Mouse (Mus musculus) ovary, adult 18-20 months (tissue): ENCODE data around the gene Dnttip1.
"Not testable (repeated sequence)": the region's sequence is repeated elsewhere in the genome, so short reads cannot be mapped to it uniquely, and the experiment has no call there.

ENCODE experiments used
- DNase-seq: peaks from one replicate; pipeline ENCODE4 v3.0.0; 2022; ENCODE audit warnings: low spot score, mixed read lengths

Gene Dnttip1

DNA sequence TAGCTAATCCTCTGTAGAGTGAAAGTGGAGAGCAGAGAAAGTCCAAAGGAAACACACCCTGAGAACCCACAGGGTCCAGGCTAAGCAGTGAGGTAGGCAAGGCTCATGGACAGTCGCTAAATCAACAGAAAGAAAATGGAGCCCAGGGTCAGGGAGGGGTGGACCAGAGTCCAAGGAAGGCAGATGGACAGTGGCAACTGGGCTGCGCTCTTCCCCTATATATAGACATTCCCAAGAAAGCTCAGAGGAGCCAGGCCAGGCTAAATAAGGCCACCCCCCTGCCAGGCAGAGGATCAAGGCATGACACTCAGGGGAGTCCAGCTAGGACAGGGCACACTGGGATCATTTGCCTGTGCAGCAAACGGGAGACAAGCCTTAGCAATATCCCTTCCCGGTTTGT, 36.1 kb downstream of the Dnttip1 start:
- no peak for DNase-seq

DNA sequence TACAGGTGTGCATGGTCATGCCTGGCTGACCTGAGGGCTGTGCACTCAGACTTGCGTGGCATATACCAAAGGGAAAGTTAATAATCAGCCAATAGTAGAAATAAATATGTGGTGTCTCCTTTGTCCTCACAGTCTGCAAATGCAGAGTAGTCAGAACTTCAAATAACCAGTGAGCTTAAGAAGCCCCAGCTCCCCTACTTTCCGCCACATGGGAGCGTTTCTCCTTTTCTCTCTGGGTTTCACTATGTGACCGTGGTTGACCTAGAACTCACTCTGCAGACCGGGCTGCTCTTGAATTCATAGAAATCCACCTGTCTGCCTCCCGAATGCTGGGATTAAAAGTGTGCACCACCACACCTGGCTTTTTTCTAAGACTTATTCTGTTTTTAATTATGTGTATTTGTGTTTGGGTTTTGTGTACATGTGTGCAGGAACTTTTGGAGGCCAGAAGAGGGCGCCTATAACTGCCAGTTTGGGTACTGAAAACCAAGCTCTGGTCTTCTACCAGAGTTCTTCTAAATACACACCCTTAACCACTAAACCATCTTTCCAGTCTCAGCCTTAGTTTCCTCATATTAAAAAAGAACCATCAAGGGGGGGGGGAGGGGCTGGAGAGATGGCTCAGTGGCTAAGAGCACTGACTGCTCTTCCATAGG, 38.3 kb downstream of the Dnttip1 start:
- DNase-seq, result no peak

DNA sequence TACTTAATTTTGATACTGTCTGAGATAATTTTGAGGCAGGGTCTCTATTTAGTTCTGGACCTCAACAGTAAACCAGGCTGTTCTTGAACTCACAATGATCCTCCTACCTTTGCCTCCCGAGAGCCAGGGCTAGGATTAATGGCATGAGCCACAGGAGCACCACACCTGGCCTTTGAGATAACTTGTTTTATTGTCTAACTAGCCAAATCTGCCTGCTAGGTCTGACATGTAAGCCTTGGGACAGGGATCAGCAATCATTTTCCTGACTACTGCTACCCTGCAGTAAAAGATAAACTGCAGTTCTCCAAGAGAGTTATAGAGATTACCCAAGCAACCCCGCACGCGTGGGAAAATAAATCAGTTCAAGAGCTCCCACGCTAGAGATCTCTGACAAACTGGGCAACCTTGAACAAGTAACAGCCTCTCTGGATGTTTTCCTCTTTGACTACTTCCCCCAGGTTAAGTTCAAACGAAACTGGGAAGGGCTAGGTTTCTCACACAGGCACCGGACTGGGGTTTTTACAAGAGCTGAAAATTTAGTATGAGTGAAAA, 39.2 kb downstream of the Dnttip1 start:
- DNase-seq, result no peak

DNA sequence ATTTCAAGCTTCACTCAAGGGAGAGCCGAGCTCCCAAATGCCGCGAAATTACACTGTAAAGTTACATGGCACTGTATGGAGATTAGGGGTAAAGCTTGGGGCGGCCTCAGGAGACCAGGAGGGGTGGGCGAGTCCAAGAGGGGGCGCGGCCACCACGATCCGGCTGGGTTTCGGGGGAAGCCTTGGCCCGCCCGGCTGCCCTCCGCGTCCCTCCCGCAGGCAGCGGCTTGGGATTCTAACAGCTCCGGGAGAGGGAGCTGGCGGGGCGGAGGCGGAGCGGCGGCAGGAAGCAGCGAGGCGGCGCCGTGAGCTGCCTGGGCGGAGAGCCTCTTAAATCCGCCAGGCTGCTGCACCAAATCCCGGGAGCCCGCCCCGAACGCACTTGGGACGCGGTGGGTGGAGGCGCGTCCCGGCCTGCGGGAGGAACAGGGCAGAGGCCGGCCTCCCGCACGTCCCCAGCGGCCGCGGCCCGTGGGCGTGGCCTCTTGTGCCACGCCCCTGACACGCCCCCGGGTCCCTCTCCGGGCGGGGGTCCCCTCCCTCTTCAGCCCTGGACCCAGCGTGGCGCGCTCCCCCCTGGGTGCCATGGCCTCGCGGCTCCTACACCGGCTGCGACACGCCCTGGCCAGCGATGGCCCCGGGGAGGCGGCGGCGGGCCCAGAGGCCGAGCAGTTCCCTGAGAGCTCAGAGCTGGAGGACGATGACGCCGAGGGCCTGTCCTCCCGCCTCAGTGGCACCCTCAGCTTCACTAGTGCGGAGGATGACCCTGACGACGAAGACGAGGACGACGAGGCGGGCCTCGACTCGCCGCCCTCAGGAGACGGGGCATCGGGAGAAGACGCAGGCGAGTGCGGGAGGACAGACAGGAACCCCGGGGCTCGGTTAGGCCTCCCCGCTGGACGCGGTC, 40.0 kb downstream of the Dnttip1 start, which contains the start of gene Snx21:
Gene Snx21 (plus strand): TSS at position 343 of the 907 bp plus-strand sequence.
- DNase-seq, result peak; percentile 95

DNA sequence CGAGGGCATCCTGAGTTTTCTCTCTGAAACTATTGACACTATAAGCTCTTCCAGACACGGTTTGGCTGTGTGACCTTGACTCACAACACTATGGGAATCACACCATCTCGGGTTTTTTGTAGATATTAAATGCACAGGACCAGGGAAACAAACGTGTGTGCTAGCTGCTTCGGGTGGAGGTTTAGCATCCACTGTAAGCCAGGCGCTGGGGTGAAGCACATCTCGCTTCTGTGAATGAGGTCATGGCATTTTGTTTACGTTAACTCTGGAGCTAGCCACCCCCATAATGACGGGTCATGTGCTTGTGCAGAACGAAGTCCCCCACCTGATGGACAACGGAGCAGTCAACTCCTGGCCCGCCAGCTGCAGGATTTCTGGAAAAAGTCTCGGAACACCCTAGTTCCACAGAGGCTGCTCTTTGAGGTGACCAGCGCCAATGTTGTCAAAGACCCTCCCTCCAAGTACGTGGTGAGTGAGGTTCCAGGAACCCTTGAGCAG, 40.7 kb downstream of the Dnttip1 start:
- no peak for DNase-seq

DNA sequence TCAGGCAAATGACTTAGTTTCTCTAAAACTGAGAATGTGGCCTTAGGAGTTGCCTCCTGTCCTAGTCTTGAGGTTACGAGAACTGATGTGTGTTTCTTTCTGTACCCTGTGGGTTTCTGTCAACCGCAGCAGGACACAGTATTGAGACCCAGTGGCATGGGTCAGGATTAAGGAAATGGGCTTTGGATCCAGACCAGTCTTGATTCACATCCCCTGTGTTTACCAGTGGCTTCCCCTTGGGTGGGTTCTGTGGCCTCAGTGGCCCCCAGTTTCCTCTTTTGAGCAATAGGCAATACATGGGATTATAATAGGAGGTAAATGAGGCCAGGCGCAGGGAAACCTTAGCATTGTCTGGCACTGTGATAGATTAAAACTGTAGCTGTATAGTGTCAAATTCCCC, 41.2 kb downstream of the Dnttip1 start:
- DNase-seq, result no peak

DNA sequence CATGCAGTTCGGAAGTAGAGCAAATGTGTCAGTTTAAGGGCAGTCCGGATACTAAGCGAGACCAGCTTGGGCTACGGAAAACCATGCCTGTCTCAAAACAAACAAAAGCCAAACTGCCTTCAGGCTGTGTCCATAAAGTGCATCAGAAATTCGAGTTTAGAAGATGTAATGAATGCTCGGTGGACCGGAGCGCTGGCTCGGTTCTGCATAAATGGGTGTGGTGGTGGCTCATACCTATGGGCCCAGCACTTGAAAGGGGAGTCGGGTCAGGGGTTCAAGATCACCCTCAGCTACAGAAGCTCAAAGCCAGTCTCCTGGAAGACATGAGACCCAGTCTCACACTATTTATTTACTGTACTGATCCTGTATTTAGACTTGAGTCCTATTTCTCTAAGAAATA, 42.0 kb downstream of the Dnttip1 start:
- DNase-seq, result no peak

DNA sequence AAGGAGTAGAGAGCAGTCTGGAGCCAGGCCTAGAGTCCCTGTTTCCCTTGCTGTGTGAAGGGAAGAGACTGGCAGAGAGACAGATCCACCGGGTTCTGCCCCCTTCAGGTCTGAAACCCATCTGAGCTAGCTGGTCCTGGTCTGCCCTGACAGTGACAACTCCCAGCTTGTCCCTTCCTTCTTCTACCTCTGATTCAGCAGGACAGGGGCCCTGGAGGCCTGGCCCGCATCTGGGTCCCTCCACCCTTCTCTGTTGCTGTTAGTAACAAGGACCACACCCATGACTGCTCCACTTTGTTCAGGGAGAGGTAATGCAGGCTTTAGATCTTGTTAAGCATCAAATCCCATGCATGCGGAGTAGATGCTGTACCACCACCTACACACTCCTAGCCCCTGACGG, 42.6 kb downstream of the Dnttip1 start:
- DNase-seq, result no peak

DNA sequence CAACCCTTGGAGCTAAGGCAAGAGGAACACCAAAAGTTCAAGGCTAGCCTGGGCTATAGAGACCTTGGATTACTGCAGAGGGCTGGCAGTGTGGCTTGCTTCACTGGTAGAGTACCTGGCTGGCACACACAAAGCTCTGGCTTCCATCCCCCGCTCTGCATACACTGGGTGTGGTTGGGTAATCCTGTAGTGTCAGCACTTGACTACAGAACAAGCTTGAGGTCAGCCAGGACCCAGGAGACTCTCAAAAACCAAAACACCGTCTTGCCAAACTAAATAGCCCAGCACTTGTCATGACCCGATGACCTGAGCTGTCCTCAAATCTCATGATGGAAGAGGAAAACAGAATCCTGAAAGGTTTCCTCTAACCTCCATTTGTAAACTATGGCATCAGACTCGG, 44.7 kb downstream of the Dnttip1 start:
- DNase-seq, result no peak

DNA sequence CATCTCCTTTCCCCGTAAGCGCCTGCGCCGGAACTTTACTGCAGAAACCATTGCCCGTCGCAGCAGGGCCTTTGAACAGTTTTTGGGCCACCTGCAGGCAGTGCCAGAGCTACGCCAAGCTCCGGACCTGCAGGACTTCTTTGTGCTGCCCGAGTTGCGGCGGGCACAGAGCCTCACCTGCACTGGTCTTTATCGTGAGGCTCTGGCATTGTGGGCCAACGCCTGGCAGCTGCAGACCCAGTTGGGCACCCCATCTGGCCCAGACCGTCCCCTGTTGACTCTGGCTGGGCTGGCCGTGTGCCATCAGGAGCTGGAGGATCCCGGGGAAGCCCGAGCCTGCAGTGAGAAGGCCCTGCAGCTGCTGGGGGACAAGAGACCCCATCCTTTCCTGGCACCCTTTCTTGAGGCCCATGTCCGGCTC, 46.1 kb downstream of the Dnttip1 start:
- no peak for DNase-seq

DNA sequence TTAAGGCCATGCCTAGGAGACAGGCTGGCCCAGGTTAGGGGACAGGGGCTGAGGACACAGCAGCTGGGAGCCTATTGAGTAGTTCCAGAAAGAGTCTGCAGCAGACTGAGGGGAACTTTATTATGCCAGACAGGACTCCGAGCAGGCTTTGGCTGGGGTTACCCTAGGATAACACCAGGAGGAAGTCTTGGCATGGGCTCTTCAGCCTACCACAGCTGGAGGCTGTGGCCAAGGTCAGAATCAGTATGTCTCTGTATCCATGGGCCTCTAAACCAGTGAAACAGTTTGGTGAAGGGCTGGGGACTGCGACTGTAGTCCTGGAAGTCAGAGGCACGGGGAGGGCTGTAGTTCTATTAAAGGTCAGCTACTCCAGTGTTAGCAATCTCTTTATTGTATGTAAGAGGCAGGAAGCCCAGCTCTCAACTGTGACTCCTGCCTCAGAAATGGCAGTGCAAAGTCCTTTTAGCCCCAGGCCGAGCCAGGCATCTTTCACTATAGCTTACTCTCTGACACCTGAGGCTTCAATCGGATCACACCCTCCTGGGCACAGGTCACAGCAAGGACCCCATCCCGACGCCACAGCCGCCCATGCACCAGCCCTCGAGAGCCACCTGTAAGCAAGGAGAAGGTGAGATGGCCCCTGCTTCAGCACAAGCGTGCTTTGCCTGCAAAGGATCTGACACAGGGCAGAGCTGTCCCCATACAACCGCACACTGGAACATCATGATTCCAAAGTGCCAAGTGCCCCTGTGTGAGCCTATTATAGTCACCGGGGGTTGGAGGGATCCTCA, 46.8 kb downstream of the Dnttip1 start:
- no peak for DNase-seq

DNA sequence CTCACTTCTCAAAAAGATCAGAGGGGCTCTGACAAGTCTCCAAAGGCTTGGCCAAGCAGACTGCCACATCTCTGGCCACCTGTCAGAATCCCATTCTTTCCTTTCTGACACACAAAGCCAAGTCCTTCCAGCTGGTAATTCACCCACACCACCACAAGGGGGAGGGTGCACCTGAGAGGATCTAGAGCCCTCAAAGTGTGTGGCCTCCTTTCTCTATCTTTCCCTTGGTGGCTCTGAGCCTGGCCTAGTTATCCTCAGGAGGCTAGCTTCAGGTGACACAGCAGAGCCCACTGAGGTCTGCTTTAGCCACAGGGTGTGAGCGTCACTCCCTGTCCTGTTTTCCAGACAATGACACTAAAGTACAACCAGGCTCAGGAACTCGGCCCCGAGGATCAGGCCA, 47.5 kb downstream of the Dnttip1 start:
- peak; percentile 34 for DNase-seq

DNA sequence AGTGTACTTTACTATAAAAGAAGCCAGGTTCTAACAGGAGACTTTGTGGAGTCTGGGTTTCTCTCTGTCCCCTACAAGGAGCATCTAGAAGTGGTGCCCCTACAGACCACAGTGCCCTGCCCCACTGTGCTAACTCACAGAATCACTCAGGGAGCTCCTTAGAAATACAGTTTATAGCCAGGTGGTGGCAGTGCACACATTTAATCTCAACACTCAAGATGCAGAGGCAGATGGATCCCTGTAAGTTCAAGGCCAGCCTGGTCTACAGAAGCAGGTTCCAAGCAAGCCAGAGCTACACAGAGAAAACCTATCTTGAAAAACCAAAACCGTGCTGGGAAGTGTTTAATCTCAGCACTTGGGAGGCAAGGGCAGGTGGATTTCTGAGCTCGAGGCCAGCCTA, 48.0 kb downstream of the Dnttip1 start:
- no peak for DNase-seq

DNA sequence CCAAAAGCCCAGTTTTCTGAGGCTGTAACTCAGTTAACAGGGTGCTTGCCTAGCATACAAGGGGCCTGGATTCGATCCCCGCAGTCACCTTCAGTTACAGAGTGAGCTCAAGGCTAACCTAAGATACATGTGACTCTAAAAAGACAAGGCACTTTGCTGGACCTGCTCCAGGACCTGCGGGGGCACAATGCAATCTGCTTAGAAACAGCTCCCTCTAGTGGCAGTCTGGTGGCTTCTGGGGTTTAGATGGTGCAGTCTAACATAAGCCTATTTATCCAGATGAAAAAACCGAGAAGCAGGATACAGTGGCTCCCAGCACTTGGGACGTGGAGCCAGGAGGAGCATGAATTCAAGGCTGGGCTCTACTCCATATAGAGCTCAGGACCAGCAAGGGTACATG, 48.5 kb downstream of the Dnttip1 start:
- DNase-seq, result peak; percentile 73

DNA sequence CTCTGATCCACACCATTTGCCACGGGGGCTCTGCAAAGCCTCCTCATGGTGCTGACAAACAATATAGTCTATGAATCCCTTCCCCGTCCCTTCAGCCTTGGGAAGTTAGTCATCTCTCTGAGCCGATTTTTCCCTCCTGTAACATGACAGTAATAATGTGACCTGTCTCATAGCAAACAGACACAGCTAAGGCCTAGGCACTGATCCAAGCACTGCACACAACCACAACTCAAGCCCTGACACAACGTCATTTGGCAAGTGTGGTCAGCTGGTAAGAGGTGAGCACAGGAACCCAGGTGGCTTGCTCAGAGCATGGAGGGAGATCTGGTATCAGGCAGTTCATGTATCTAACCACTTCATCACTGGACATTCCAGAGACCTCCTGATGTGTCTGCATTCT, 50.1 kb downstream of the Dnttip1 start:
- no peak for DNase-seq

DNA sequence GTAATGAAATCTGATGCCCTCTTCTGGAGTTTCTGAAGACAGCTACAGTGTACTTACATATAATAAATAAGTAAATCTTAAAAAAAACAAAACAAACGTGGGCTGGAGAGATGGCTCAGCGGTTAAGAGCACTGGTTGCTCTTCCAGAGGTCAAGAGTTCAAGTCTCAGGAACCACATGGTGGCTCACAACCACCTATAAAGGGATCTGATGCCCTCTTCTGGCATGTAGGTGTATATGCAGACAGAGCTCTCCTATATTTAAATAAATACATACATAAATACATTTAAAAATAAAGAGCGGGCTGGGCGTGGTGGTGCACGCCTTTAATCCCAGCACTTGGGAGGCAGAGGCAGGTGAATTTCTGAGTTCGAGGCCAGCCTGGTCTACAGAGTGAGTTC, 52.8 kb downstream of the Dnttip1 start:
- not testable (repeated sequence) for DNase-seq

DNA sequence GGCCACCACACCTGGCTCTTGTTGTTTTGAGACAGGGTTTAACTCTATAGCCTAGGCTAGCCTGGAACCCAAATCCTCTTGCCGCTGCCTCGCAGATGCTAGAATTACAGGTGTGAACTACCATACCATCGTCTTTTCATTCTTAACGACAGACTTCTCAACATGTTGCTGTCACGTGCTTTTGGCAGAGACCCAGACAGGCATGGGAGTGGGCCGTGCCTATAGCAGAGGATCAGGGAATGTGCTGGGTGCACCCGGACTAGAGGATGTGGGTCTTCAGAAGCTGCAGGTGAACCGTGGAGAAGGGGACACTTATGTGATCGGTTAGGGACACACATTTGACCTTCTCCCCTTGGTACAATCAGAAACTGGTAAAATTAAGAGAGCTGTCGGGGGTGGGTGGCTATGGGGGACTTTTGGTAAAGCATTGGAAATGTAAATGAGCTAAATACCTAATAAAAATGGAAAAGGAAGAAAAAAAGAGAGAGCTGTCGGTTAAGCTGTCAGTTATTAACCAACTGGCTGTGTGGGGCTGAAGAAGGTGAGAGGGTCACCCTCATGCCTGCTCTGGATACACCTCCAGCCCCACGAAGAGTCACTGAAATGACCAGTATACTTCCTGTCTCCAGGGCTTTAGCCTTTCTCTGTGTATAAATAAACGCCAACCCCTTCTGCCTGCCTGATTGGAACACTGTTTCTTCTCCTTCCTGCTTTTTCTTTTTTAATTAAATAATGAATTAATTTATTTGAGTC, 54.6 kb downstream of the Dnttip1 start:
- no peak for DNase-seq

DNA sequence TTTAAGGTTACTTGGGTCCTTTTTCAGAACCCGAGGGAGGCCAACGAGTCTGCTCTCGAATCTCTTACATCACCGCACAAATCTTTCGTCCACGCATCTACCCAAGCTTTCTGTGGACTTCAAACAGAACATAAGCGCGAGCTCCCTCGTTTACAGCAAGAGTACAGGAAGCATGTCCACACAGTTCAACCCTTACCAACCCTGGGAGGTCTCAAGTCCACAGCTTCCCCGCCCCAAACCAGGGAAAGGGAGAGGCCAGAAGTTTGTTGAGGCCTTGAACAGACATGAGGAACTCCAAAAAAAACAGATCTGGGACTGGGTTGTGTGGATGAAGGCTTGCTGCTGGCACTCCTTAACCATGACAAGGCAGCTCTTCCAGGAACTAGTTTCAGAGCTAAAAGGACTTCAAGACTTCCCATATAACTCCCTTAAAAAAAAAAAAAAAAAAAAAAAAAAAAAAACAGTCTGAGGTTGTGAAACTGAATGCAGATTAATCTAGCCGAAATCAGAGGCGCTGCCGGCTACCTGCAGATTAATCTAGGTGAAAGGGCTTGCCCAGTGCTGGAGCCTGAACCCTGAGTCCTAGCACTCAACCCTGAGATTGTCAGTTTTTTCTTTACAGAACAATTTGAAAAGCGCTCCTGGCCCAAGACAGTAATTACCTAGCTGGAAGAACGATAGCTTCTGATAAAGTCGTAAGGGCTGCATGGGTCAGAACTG, 57.6 kb downstream of the Dnttip1 start:
- no peak for DNase-seq

DNA sequence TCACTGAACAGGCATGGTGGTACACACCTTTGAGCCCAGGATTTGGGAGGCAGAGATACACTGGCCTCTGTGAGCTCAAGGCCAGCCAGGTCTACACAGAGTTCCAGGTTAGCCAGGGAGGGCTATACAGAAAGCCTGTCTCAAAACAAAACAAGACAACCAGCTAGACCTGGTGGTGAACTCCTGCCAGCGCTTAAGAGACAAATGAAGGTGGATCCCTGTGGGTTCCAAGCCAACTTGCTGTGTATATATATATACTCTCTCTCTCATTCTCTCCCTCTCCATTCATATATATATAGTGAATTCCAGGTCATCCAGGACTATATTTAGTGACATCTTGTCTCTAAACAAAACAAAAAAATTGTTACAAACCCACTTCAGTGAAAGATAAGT, 58.1 kb downstream of the Dnttip1 start:
- DNase-seq, result no peak

DNA sequence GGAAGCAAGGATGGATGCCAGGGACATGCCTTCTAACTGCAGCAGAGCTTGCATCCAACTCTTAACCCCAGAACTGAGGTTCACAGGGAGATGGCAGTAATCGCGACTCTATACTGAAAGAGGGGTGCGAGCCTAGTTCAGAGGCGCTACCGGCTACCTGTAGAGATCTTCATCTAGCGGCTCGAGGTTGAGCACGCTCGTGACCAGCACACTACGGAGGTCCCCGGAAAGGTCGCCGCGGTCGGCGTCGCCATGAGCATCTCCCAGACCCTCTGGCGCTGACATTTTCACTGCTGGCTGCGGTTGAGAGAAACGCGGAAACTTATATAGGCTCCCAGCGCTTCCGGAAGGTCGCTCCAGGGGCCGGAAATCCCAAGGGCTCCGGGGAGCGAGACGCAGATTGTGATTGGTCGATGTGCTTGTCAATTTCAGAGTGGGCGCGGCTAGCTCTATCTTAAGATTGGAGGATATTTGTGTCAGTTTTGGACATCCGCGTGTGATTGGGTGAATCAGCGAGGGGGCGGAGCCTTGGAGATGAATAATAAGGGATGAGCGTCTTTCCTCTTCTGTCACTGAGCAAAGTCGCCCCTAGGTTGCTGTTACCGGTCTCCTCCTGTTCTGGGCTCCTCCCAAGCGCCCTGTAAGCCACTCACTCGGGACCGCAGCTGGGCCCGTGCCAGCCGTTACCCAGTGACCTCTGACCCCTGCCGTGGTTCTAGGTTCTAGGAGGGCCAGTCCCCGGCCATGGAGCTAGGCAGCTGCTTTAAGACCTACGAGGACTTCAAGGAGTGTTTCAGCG, 58.9 kb downstream of the Dnttip1 start, which contains the start of the genes Acot8 and Zswim3:
Gene Acot8 (minus strand): TSS at position 350 of the 799 bp plus-strand sequence.
Gene Zswim3 (plus strand): TSS at position 566 of the 799 bp plus-strand sequence.
- peak; percentile 95 for DNase-seq
